Mouse (Mus musculus): ENCODE measurements around the gene Unc50. TPM values are rescaled to one million over a fixed set of nuclear protein-coding genes. Genes with fewer than 3 reads are reported as not detected.

Gene Unc50
- total and polyA plus RNA-seq, 3 experiments, result 61.8 to 609 (median 62.3) TPM

DNA sequence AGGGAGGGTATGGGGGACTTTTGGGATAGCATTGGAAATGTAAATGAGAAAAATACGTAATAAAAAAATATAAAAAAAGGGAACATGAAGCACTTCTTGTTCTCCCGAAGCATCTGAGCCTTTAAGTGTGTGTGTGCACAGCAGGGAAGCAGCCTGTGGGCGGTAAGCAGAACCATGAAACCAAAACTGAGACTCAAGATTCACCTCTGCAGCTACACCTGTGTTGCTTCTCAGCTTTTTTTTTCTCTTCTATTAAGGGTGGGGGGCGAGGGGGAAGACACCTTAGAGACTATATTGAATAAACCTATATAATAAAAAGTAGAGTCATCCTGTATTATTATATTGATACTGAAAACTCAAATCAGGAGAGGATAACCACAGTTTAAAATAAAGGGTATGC is 37.9 kb downstream of the Unc50 start:
- no peaks in the 10 kb centered on the region for H3K79me2 ChIP-seq (ENCODE audit: control insufficient read depth, insufficient read depth, low read length, poor library complexity)
- H3K4me1 ChIP-seq (ENCODE audit: control insufficient read depth in 1 of 2, insufficient read depth in 2 of 2, low read length in 2 of 2), result peaks cover 8 to 14% of the 10 kb centered on the region in 2 experiments
- no peak overlapping the region for H3K9ac ChIP-seq (ENCODE audit: control insufficient read depth, low read depth, low read length, poor library complexity, severe bottlenecking)
- DNase-seq (ENCODE audit: low read depth, low spot score), result no peak
- no peak overlapping the region for H3K4me3 ChIP-seq (ENCODE audit: control insufficient read depth in 1 of 2, insufficient read depth in 1 of 2, low read depth in 2 of 2, low read length in 2 of 2)
- TF ChIP-seq E2F4 (IDR thresholded peaks at IDR 0.05; ENCODE audit: borderline replicate concordance, low read depth, low read length), result no peak
- TF ChIP-seq MAFK (IDR thresholded peaks at IDR 0.05; ENCODE audit: borderline replicate concordance, low read depth, low read length), result no peak
- no peak for TF ChIP-seq CHD2 (IDR thresholded peaks at IDR 0.05; ENCODE audit: low read length)
- TF ChIP-seq ZC3H11A (IDR thresholded peaks at IDR 0.05; ENCODE audit: low read depth, low read length), result no peak
- H3K36me3 ChIP-seq (ENCODE audit: control insufficient read depth in 1 of 2, insufficient read depth in 2 of 2, low read length in 2 of 2), result peaks cover 0 to 8% of the 10 kb centered on the region in 2 experiments; a peak in 2 of 4 replicates
- H3K9me3 ChIP-seq (replicated peaks; ENCODE audit: insufficient read depth, low read length), result no peaks in the 10 kb centered on the region
- no peaks in the 10 kb centered on the region for H3K27me3 ChIP-seq (ENCODE audit: control insufficient read depth in 1 of 2, insufficient read depth in 2 of 2, low read length in 2 of 2)
- no peak overlapping the region for H3K27ac ChIP-seq (ENCODE audit: control insufficient read depth, low read depth, low read length)

DNA sequence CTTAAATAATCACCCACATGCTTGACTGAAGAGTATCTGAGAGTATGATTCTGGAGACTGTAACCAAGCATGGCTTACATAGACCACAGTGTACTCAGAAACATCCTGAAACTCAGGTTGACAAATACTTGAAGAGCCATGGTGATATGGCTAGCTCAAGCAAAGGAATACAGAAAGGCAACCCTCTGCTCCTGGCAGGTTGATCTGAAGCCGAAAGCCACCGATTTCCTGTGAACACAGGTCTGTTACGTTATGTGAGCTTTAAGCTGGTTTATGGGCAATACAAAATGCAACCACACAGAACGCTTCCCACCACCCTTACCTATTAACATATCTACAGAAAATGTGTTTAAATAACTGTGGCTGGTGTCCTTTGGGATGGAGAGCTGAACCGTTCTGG is 39.1 kb downstream of the Unc50 start:
- no peak overlapping the region for H3K9ac ChIP-seq (ENCODE audit: control insufficient read depth, low read depth, low read length, poor library complexity, severe bottlenecking)
- H3K27me3 ChIP-seq (ENCODE audit: control insufficient read depth in 1 of 2, insufficient read depth in 2 of 2, low read length in 2 of 2), result no peaks in the 10 kb centered on the region
- TF ChIP-seq BHLHE40 (IDR thresholded peaks at IDR 0.05; ENCODE audit: borderline replicate concordance, low read depth, low read length) (no peak), TAL1 (IDR thresholded peaks at IDR 0.05; ENCODE audit: low read length) (no peak), E2F4 (IDR thresholded peaks at IDR 0.05; ENCODE audit: borderline replicate concordance, low read depth, low read length) (no peak), KAT2A (conservative IDR thresholded peaks at IDR 0.05; ENCODE audit: low read depth, low read length) (no peak), SMC3 (IDR thresholded peaks at IDR 0.05; ENCODE audit: low read depth, low read length) (no peak), JUND (IDR thresholded peaks at IDR 0.05; ENCODE audit: low read depth, low read length) (no peak), MEF2A (IDR thresholded peaks at IDR 0.05; ENCODE audit: extremely low read depth, insufficient replicate concordance, low read depth, low read length, poor library complexity, severe bottlenecking) (no peak), CTCF (IDR thresholded peaks at IDR 0.05 in 2 of 3, conservative IDR thresholded peaks at IDR 0.05 in 1 of 3; ENCODE audit: control insufficient read depth in 1 of 3, insufficient read depth in 1 of 3, low read depth in 2 of 3, low read length in 3 of 3, poor library complexity in 1 of 3, severe bottlenecking in 1 of 3) (no peak), POLR2AphosphoS5 (IDR thresholded peaks at IDR 0.05; ENCODE audit: borderline replicate concordance, low read depth, low read length) (no peak), MAX (IDR thresholded peaks at IDR 0.05; ENCODE audit: low read length) (no peak), ZMIZ1 (IDR thresholded peaks at IDR 0.05; ENCODE audit: low read depth, low read length) (no peak), RAD21 (IDR thresholded peaks at IDR 0.05; ENCODE audit: low read depth, low read length) (no peak), UBTF (IDR thresholded peaks at IDR 0.05; ENCODE audit: borderline replicate concordance, insufficient read depth, low read depth, low read length) (no peak), ZKSCAN1 (IDR thresholded peaks at IDR 0.05; ENCODE audit: low read depth, low read length) (no peak), GABPA (IDR thresholded peaks at IDR 0.05; ENCODE audit: low read depth, low read length) (no peak), TBP (IDR thresholded peaks at IDR 0.05; ENCODE audit: low read depth, low read length) (no peak), ZNF384 (IDR thresholded peaks at IDR 0.05; ENCODE audit: low read depth, low read length) (no peak)
- peaks cover 0 to 8% of the 10 kb centered on the region in 2 experiments; a peak in 2 of 4 replicates for H3K36me3 ChIP-seq (ENCODE audit: control insufficient read depth in 1 of 2, insufficient read depth in 2 of 2, low read length in 2 of 2)
- H3K79me2 ChIP-seq (ENCODE audit: control insufficient read depth, insufficient read depth, low read length, poor library complexity), result no peaks in the 10 kb centered on the region
- peaks cover 8 to 18% of the 10 kb centered on the region in 2 experiments for H3K4me1 ChIP-seq (ENCODE audit: control insufficient read depth in 1 of 2, insufficient read depth in 2 of 2, low read length in 2 of 2)
- H3K9me3 ChIP-seq (replicated peaks; ENCODE audit: insufficient read depth, low read length), result no peaks in the 10 kb centered on the region
- H3K27ac ChIP-seq (ENCODE audit: control insufficient read depth, low read depth, low read length), result no peak overlapping the region
- DNase-seq (ENCODE audit: low read depth, low spot score), result no peak
- no peak overlapping the region for H3K4me3 ChIP-seq (ENCODE audit: control insufficient read depth in 1 of 2, insufficient read depth in 1 of 2, low read depth in 2 of 2, low read length in 2 of 2)

Measured in MEL (cell line).